Mouse (Mus musculus) left cerebral cortex, postnatal 4 days (tissue): ENCODE results near the gene Pmfbp1. TPM values are rescaled to one million over a fixed set of nuclear protein-coding genes. Genes with fewer than 3 reads are reported as not detected.
"Not testable (repeated sequence)": the region's sequence is repeated elsewhere in the genome, so short reads cannot be mapped to it uniquely, and the experiment has no call there.

Experiments
- DNase-seq: peaks from one replicate; pipeline ENCODE4 v3.0.0-alpha.2; 2022
- intact Hi-C: fragments of 180-260 bp; cut with DNase I; formaldehyde crosslinking; loops from one replicate; pipeline ENCODE4 v1.15.1; 2025
- total RNA-seq, 2 experiments: library from RNA; stranded (reverse); gene quantifications; 2 replicates each; pipeline ENCODE4 v1.2.3; 2021

Pmfbp1 gene
- total RNA-seq = under 1 TPM in 1 of 2 experiments, not detected in 1; 0.12 TPM

DNA sequence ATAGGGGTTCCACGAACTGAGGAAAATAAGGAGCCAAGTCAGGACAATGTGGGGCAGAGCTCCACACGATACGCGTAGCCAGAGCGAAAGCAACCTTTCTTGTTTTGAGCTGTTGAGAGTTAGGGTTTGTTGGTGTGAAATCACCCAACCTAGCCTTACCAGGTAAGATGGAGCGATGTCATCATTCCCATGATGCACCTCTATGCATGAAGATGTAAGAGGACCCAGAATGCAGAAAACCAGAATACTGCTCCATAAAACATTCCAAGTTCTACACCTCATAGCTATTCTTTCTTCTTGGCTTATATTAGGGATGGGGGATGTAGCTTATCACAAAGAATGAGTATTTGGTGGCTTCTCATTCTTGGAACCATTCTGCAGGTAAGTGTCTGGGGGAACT is at the start of gene Pmfbp1:
TSS of gene Pmfbp1 (plus strand) at position 301 of the 400 bp plus-strand sequence.
- no peak for DNase-seq
- intact Hi-C loops = no loop called here

GRCm38 (mm10) chr8:109446896-109447295 is 46.9 kb upstream of the Pmfbp1 start:
- intact Hi-C loops, DNase-seq: not testable (repeated sequence)

DNA sequence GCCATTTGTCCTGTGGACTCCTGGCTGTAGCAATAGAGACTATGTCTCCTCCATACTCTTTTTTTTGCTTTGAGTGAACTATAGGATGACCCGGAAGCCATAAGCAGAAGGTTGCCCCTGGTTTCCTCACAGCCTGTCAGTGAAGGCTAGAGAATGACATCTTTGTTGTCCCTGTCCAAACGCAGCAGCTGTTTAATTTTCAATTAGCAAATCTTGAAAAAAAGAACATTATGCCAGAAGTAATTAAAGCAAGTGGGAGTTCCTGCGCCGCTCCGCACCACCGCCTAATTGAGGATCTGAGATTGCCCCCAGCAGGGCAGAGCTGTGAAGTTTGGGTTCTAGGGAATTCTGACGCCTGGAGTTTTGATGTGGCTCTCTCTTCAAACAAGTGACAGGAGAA is 42.8 kb upstream of the Pmfbp1 start:
- intact Hi-C loops = no loop called here
- no peak for DNase-seq

DNA sequence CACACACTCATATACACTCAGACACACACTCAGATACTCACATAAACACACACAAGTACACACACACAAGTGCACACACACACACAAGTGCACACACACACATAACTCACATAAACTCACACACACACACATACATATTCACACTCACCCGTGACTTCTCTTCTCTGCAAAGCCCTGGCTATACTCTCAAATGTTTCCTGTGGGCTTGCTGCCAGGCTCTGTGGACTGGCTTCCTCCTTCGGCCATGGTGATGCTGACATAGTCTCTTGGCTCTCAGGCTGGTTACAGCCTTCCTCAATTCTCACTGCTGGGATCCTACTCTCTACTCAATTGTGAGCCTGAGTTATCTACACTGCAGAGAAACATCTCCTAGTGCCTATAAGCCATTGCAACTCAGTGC is 38.7 kb upstream of the Pmfbp1 start:
- no peak for DNase-seq
- intact Hi-C loops = no loop called here

GRCm38 (mm10) chr8:109457387-109457786 is 36.4 kb upstream of the Pmfbp1 start:
- DNase-seq = no peak
- intact Hi-C loops = no loop called here

DNA sequence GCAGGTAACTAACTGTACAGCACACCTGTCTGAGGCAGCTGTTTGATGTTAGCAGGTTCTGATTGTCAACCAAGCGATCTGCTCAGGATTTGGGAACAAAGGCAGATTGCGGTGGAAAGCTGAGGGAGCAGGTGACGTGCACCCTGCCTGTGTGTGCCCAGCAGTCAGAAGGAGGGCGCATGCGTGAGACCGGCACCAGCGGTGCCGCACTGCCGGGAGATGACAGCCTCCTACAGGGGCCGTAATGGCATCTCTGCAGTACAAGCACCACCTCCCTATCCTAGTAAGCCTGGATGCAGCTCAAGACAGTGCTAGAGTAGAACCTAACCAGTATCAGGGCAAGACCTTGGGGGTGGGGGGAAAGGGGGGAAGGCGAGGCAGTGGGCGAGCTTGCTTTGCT is 35.2 kb upstream of the Pmfbp1 start:
- intact Hi-C loops = no loop called here
- peak; percentile 34 for DNase-seq

- intact Hi-C loops = no loop called here
- peak; percentile 56 for DNase-seq
These were observed 30.8 kb upstream of the Pmfbp1 start for GRCm38 (mm10) chr8:109463075-109463474.

DNA sequence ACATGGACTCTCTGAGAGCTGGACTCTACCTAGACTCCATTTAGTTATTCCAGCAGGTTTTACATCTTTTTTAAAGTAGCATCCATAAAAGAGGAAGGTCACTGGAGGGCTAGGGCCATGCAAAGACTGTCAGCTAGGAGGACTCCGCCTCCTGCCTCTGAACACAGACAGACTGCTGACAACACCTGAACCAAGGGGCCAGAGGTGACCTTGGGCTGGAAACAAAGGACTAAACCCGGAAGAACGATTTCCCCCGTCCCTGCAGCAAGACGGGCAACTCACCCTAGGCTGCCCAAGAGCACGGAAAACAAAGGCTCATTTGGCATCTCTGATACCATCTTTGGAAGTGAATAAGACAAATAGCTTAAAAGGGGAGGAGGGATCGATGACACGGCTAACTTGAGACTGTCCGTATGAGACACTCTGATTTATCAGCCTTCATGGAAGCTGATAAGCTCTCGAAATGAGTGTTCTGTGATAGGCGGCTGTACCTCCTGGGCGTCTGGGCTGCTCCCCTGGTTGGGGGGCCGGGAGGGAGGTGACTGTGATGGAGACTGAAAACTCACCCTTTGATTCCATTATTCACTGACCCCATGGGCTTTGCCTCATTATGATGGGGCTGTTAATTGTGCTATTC is 30.0 kb upstream of the Pmfbp1 start:
- DNase-seq = no peak
- intact Hi-C loops = no loop called here

DNA sequence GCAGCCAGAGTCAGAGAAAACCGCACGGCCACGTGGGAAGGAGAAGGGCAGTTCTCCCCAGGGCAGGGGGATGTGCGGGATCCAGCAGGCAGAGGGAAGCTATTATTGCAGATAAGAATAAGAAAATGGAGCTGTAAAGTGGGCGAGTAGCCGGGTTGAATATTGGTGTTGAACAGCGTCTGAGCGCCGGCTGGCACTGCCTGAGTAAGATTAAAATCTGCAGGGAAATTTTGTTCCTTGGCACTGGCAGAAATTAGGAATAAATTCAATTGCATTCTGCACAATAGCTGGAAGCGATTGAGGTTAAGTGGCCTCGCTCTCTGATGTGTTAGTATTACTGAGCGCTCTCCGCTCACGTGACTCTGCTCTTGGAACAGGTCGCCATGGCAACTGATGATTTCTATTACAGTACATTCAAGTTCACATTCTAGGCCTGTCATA is 29.4 kb upstream of the Pmfbp1 start:
- peak; percentile 33 for DNase-seq
- intact Hi-C loops = no loop called here

DNA sequence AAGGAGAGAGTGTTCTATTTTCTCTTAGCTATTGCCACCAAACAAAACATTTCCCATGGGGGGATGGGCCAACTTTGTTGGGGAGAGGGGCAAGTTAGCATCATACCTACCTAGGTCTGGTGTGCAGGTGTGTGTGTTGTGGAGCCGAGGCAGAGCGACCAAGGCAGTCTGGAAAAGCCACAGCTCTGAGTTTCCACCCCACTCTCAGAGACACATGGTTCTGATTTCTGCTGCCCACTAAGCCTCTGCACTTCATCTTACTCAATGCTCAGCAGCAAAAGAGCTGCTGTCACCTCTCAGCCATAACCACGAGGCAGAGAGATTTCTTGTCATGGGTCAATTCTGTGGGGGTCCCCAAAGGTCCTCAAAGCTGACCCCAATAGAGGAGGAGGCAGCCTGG is 28.8 kb upstream of the Pmfbp1 start:
- intact Hi-C loops = no loop called here
- DNase-seq = no peak

GRCm38 (mm10) chr8:109465761-109466160 is 28.1 kb upstream of the Pmfbp1 start:
- DNase-seq = no peak
- intact Hi-C loops = no loop called here

- intact Hi-C loops = no loop called here
- peak; percentile 37 for DNase-seq
These were observed 26.3 kb upstream of the Pmfbp1 start for GRCm38 (mm10) chr8:109467516-109467915.

GRCm38 (mm10) chr8:109468112-109468511 is 25.7 kb upstream of the Pmfbp1 start:
- DNase-seq = no peak
- intact Hi-C loops = no loop called here

- intact Hi-C loops = no loop called here
- no peak for DNase-seq
These were observed 22.0 kb upstream of the Pmfbp1 start for GRCm38 (mm10) chr8:109471876-109472275.

DNA sequence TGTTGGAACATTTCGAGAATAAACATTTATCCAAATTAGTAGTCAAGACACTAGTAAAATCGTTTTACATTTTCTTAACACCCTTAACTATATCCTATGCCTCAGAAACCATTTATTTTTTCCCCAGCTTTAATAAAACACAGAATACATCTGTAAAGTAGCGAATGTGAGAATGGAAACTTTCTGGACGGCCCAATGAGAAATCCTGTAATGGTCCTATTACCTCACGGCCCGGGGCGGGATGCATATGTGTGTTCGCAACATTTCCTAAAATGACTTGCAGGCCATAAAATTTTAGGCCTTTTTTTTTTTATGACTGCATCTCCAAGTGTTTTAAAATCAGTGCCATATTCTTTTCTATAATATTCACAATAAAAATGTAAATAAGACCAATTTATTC is 21.4 kb upstream of the Pmfbp1 start:
- intact Hi-C loops = no loop called here
- DNase-seq = no peak

DNA sequence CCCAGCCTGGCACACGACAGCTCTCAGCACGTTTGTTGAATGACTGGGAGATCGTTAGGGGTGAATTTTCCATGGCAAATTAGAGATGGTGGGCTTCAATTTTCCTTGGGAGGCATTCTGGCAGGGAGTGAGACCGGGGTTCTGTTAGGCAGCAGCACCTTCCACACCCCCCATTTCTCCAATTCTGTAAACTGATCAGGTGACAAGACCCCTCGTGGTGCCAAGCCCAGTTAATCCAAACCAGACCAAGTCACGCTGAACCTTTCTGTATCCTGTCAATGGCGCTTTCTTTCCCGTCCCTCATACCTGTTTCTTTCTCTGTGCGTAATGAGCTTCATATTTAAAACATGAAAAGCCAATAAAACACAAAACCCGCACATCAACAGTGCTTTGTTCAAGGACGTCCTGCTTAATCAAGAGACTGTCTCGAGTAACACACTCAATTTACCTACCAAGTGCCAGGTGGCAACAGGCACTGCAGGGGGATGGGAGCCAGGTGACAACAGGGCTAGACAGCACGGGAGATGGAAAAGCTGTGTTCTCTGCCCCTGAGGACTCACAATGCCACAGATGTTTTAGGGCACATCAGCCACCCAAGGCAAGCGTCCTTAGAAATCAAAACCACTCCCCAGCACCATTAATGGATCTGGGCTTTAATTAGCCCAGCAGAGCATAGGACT is 19.2 kb upstream of the Pmfbp1 start:
- intact Hi-C loops = no loop called here
- DNase-seq = no peak

DNA sequence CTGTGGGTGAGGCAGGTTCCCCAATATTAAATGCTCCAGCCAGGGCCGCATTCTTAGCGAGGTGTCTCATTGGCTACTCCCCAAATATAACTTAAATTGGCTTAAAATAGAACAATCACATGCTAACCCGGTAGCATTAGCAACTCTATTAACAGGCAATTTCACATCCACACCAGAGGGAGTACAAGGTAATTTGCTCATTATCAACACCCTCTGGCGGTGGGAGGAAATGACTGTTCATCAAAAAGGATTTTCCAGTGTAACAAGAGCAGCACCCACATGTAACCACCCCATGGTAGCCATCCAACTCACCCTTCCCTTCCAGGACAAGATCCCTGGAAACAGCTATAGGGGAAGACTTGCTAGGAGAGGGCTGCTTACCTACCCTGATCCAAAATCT is 18.4 kb upstream of the Pmfbp1 start:
- no peak for DNase-seq
- intact Hi-C loops = no loop called here

DNA sequence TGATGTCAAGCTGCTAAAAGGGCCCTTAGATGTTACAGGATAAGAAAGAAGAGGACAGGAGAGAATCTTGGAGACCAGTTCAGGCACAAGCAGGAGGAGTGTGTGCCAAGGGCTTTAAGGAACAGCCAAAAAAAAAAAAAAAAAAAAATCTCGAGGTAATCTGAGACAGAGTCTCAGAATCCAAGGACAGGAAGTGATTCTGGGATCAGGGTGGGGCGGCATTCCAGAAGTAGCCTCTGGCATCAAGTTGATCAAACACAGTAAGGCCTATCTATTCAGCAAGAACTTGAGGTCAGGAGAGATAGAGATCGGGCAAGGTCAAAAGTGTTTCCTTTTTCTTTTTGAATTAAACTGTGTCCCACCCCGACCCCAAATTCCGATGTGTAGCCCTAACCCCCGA is 15.2 kb upstream of the Pmfbp1 start:
- no peak for DNase-seq
- intact Hi-C loops = no loop called here

GRCm38 (mm10) chr8:109484741-109485140 is 9.1 kb upstream of the Pmfbp1 start:
- DNase-seq = no peak
- intact Hi-C loops = no loop called here

GRCm38 (mm10) chr8:109485530-109485929 is 8.3 kb upstream of the Pmfbp1 start:
- intact Hi-C loops = no loop called here
- no peak for DNase-seq

GRCm38 (mm10) chr8:109492785-109493184 is 1.0 kb upstream of the Pmfbp1 start:
- DNase-seq = no peak
- intact Hi-C loops = no loop called here

- intact Hi-C loops = no loop called here
- DNase-seq = no peak
These were observed 774 bp downstream of the Pmfbp1 start for GRCm38 (mm10) chr8:109494601-109495000.

DNA sequence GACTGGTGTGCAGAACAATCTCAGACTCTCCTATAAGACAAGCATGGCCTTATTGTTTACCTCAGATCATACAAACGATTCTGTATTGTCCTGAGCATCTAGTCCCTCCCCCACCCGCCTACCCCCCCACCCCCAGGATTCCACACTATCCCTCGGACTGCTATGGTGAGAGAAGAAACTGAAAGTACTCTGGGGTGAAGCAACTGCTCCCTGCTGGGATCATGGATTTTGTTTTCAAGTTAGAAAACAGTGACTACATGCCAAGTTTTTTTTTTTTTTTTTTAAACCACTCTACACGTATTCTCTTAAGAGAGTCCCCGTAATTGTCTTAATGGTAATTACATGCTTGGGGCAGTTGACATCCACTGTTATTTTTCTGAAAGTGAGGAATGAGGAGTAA is 3.6 kb downstream of the Pmfbp1 start:
- intact Hi-C loops = no loop called here
- DNase-seq = no peak
